Mouse (Mus musculus) adrenal gland, adult 18-20 months (tissue): Measurements from ENCODE around the gene Dmac2. TPM values are rescaled to one million over a fixed set of nuclear protein-coding genes. Genes with fewer than 3 reads are reported as not detected.

Source experiments
- DNase-seq, 2 experiments: peaks; one replicate each; pipeline ENCODE4 v3.0.0; 2021 to 2022; ENCODE audit warnings: low spot score in 2 of 2
- total RNA-seq, 2 experiments: library from RNA; stranded (reverse); gene quantifications; 1 replicate in 1 of 2; 2 replicates in 1 of 2; pipeline ENCODE4 v1.2.3; 2021

Gene Dmac2
- total RNA-seq, 2 experiments from 2014 or later = 24.2 to 30.5 TPM

- DNase-seq = no peak
These were observed 4.1 kb upstream of the Dmac2 start for GRCm38 (mm10) chr7:25614831-25615705.

DNA sequence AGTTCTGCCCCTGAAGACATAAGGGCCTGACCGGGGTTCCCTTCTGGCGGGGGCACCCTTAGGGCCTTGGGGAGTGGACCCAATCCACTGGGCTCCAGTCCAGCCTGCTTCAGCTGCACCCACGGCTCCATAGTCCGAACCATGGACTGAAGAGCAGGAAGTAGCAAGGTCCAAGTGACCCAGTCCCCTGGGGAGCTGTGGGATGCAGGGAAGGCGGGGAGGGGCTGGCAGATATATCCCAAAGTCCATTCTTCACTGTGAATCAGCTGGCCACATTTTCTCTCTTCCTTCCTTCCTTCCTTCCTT is 3.6 kb upstream of the Dmac2 start, which contains the start of gene Erich4:
Erich4 (minus strand) TSS at position 187 of the 306 bp plus-strand sequence.
- DNase-seq = peak in 1 of 2 experiments; percentile 12

GRCm38 (mm10) chr7:25617376-25618160 is 1.6 kb upstream of the Dmac2 start:
- peak in 1 of 2 experiments; percentile 16 for DNase-seq

- no peak for DNase-seq
These were observed 443 bp downstream of the Dmac2 start for GRCm38 (mm10) chr7:25619722-25619991.

- peak in 1 of 2 experiments; percentile 9 for DNase-seq
These were observed 887 bp downstream of the Dmac2 start for GRCm38 (mm10) chr7:25620101-25620500.

GRCm38 (mm10) chr7:25620751-25621150 is 1.5 kb downstream of the Dmac2 start:
- peak in 1 of 2 experiments; percentile 19 for DNase-seq

DNA sequence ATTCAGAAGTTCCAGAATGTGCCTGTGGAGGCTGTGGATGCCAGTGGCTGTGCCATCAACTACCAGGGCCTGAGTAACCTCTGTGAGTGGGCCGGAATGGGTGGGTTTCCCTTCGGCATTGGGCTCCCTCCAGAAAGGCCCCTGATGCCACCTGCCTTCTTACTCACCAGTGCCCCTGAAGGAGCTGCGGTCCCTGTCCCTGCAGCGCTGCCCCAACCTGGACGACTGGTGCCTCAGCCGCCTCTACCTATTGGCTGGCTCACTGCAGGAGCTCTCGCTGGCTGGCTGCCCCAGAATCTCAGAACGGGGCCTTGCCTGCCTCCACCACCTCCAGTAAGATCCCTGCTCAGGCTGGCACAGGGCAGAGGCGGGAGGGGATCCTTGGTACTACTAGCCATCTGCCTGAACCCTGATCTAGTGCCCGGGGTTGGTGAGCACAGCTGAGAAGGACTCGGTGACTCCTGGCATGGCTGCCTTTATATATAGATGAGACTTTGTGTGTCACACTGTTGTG is 4.7 kb downstream of the Dmac2 start:
- no peak for DNase-seq

DNA sequence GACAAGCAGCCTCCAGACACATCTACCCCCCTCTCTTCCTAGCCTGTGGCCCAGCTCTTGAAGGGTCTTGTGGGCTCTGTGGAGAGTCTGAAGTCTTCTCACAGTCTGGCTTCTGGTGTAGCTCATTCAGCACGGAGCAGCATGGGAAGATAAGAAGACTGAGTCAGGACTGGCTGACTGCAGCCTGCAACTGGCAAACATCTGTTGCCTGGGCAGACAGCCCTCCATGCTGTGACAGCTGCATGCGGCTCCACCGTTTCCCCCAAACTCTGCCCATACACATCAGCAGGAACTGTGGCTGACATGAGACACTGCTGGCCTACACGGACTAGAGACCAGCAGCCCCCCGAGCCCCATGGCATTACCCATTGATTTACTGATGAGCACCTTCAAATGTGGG is 5.6 kb downstream of the Dmac2 start:
- DNase-seq = no peak

DNA sequence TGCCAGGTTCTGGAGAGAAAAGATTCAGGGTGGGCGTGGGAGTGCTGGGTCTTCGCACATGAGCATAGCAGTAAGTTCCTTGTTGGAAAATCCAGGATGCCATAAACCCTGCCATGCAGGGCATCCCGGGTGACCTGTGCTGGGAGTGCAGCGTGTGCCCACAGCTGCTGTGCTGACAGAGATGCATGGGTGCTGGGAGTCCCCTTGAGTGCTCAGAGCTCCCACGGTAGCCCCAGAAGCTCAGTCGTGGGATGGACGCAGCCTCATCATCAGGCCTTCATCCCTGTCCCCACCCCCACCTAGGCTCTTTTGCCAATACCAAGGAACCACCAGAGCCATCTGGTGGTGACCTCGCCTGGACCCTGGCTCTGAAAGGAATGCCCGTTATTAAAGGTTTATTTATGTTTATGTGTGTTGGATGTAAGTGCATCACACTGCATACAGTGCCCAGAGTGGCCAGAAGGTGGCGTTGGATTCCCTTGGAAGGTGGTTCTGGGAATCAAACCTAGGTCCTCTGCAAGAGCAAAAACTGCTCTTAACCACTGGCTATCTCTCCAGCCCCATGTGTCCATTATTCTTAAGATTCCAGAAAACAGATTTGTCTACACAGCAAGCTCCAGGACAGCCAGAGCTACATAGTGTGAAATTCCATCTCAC is 6.5 kb downstream of the Dmac2 start:
- DNase-seq = no peak

DNA sequence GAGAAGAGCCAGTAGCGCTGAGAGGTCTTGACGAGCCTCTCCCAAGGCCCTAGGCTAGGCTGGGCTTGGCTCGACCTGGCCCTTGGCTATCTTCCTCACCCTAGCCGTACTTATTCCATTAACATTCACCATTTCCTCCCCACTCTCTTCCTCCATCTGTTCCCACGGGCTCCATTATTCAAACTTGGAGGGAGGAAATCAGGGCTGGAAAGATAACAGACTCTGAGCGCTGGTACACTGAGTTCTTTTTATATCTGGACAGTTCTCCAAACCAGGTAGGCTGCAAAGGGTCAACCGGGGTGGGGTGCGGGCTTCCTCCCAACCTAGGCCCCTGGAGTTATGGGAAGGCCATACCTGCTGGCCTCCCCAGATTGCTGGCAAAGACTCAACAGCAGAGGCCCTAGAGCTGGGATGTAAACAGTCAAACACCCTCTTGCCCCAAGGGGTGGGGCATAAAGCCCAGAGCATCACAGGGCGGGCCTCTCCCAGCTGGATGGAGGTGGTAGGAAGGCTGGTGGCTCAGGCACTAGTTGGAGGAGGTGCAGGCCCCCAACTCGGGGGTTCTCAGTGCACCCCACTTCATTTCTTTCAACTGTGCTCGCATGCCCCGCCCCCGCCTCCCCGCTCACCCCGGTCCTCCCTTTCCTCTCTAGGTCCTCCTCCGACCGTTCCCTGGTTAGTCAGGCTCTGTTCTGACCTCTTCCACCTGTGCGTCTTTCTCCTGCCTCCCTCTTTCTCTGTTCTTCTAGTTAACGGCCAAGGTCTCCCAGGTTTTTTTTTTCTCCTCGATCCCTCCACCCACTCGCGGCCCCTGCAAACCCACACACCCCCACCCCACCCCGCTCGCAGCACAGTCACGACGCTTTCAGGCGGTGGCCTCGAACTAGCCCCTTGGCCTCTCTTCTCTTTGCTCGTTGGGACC is 7.6 kb downstream of the Dmac2 start, which contains the start of gene B3gnt8:
B3gnt8 (plus strand) TSS at position 146 of the 922 bp plus-strand sequence.
- DNase-seq = no peak

- peak; percentile 58 to 60 for DNase-seq
These were observed 8.5 kb downstream of the Dmac2 start for GRCm38 (mm10) chr7:25627431-25628322.

- no peak for DNase-seq
These were observed 9.1 kb downstream of the Dmac2 start for GRCm38 (mm10) chr7:25628323-25628620.

DNA sequence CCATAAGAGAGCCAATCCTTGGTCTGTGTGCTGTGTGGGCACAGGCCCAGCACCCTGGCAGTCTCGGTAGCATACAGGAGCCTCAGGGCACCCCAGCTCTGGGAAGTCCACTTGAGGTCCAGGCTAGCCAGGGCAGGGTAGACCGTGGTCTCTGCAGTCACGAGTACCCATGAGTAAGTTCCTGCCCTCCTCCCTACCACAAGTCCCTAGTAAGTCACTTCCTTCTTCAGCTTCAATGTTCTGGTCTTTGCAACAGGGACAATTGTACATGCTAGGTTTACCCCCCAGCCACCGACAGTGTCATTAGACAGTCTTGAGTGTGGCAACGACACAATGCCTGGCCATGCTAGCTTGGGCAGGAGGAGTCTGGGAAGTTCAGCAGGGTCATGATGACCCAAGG is 13.5 kb downstream of the Dmac2 start:
- DNase-seq = no peak

DNA sequence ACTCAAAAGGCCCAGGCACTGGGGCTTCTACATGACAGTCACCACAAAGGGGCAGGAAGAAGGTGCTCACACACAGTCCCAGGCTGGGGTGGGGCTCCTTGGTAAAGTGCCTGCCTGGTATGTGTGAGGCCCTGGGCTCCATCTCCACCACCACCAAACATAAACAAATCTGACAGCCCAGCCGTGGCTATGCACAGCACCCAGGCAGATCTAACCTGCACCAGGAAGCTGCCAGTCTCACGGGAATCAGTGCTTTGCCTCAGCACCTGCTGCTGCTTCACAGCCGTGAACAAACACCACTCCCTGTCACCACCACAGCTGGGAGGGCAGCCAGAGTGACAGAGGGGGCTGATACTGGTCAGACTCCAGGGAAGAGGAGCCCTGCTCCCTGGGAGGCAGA is 17.2 kb downstream of the Dmac2 start:
- DNase-seq = no peak

DNA sequence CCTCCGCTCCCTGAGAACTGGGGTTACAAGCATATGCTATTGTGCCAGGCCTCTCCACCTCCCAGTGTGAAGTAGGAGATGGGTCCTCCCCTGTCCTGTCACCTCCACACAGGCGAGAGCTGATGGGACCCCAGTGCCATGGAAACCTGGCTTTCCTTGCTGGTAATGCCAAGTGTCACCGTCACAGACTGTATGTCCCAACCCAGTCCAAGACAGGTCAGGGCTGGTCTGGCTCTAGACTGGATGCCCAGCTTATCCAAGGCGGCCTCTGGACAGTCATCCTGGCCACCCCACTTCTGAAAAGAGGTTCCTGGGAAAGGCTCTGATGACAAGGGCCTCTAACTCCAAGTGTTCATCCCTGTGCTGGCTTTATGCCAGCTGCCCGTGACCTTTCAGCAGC is 17.9 kb downstream of the Dmac2 start:
- no peak for DNase-seq

DNA sequence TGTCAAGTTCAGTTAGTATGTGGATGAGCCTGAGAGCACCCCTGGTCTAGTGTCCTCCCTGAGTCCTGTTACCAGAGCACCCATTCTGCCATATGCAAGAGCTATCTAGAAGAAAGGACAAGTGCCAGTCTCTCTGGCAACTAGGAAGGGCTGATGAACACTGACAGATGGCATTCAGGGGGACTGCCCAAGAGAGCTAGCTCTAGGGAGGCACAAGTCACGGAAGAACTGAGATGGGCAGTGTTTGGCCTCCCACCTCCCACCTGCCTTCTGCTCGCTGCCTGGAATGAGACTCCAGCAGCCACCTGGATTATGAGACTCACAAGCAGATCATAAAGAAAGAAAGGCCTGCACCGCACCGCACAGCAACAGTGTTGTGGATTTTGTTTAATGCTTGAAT is 20.5 kb downstream of the Dmac2 start:
- no peak for DNase-seq

DNA sequence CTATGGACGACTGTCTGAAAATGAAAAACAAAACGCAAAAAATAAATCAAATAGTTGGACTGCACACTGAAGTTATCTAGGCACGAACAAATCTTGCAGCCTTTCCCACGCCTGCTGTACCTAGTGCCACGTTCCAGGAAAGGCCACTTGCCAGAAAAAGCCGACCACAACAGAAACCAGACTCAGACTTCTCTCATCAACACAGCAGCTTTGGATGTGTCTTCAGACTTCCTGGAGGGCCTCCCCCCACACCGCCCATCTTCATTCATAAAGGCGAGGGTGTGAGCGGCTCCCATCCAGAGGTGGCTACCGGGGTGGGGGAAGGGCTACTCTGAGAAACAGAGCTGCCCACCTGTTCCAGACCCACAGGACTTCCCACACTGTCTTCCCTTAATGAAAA is 24.9 kb downstream of the Dmac2 start:
- no peak for DNase-seq

GRCm38 (mm10) chr7:25644631-25645030 is 25.4 kb downstream of the Dmac2 start:
- no peak for DNase-seq

DNA sequence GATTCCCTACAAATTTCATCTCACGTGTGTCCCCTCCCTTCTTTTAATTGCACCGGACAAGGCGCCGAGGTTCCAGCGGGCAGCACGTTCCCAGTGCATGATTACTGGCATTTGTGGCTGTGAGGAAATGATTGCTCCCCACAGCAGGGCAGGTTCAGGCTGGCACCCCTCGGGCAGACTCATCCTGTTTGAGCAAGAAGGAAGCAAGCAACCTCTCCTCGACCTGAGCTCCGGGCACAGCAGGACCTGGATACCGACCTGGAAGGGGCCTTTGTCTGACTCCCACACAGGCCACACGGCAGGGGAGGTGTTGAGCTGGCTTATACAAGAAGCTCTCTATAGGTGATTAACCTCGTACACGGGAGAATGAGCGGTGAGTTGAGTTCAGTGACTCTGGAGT is 25.9 kb downstream of the Dmac2 start:
- DNase-seq = no peak
